Mouse (Mus musculus) layer of hippocampus, adult 2 months (tissue): ENCODE measurements around the gene Thada. TPM values are rescaled to one million over a fixed set of nuclear protein-coding genes. Genes with fewer than 3 reads are reported as not detected.
"Not testable (repeated sequence)": the region's sequence is repeated elsewhere in the genome, so short reads cannot be mapped to it uniquely, and the experiment has no call there.

Experiments
- DNase-seq, 2 experiments: peaks; one replicate each; pipeline ENCODE4 v3.0.0; 2022; ENCODE audit warnings: low spot score in 2 of 2
- H3K27ac ChIP-seq: fragments of 200-600 bp; 2 replicates; pipeline ENCODE4 v1.8.1; 2022
- H3K4me3 ChIP-seq: fragments of 200-600 bp; 2 replicates; pipeline ENCODE4 v1.8.1; 2022; ENCODE audit warnings: mild to moderate bottlenecking
- CTCF ChIP-seq: fragments of 200-600 bp; conservative IDR thresholded peaks from 2 replicates; pipeline ENCODE4 v1.8.1; 2022; ENCODE audit warnings: antibody characterized with exemption, mild to moderate bottlenecking, moderate library complexity
- total RNA-seq, 2 experiments: library from RNA; stranded (reverse); gene quantifications; 2 replicates each; pipeline ENCODE4 v1.2.3; 2021

Gene Thada
- total RNA-seq, 2 experiments from 2014 or later = 14.8 to 17.3 TPM

GRCm38 (mm10) chr17:84238174-84238573, 227.8 kb downstream of the Thada start:
- Histone ChIP-seq H3K4me3 (no peak overlapping the region), H3K27ac (no peak overlapping the region)
- DNase-seq = no peak
- no peak for TF ChIP-seq CTCF

- no peak overlapping the region for H3K4me3 ChIP-seq
- H3K27ac ChIP-seq = peak overlapping the region; percentile 62
- TF ChIP-seq CTCF = no peak
- DNase-seq = no peak
These were observed 229.0 kb downstream of the Thada start for GRCm38 (mm10) chr17:84236781-84237557.

DNA sequence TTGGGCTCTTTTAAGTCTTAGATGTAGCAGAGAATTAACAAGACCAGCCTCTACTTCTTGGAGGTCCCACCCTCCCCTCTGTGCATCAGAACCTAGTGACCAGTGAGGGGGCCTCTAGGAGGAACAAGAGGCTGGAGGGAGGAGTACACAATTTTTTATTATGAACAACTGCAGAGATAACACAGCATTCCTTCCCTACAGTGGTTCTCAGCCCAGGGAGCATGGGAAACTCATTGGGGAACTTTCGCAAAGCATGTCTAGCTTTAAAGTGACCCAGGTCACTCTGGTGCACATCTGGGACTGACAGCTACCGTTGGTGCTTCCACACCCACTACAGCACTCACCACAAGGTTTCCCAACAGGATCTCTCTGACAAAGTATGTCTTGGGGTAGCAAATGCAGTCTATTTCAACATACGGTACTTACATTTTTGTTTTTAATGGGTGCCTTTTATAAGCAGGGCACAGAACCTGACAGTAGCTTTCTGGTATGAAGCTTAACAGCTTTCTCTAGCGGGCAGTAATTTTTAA, 230.5 kb downstream of the Thada start:
- DNase-seq = no peak
- no peak for TF ChIP-seq CTCF
- H3K4me3 ChIP-seq = no peak overlapping the region
- no peak overlapping the region for H3K27ac ChIP-seq

GRCm38 (mm10) chr17:84234785-84235184, 231.2 kb downstream of the Thada start:
- not testable (repeated sequence) for H3K4me3 ChIP-seq, DNase-seq, H3K27ac ChIP-seq

- no peak for DNase-seq
- H3K27ac ChIP-seq = no peak overlapping the region
- H3K4me3 ChIP-seq = no peak overlapping the region
- no peak for TF ChIP-seq CTCF
These were observed 232.2 kb downstream of the Thada start for GRCm38 (mm10) chr17:84233758-84234157.

GRCm38 (mm10) chr17:84231361-84231760, 234.6 kb downstream of the Thada start:
- no peak overlapping the region for H3K4me3 ChIP-seq
- DNase-seq = no peak
- TF ChIP-seq CTCF = no peak
- no peak overlapping the region for H3K27ac ChIP-seq

DNA sequence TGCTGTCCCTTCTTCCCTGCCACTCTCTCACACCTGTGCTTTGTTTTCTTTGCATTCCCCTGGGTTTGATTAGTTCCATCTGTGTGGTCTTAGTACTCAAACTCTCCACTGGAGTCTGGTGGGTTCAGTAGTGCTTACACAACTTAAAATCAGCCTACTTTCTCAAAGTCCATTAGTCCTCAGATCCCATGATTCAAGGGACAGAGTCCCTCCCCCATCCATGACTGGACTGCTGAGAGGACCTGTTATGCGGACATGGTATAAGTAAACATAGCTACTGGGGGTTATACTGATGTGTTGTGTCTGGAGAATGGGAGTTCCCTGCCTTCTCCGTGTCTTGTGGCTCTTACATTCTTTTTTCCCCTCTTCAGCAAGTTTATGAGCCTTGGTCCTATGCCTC, 237.8 kb downstream of the Thada start:
- Histone ChIP-seq H3K27ac (no peak overlapping the region), H3K4me3 (no peak overlapping the region)
- TF ChIP-seq CTCF = no peak
- no peak for DNase-seq

- no peak overlapping the region for H3K27ac ChIP-seq
- no peak for DNase-seq
- no peak overlapping the region for H3K4me3 ChIP-seq
- TF ChIP-seq CTCF = no peak
These were observed 239.3 kb downstream of the Thada start for GRCm38 (mm10) chr17:84226681-84227080.

GRCm38 (mm10) chr17:84226231-84226630, 239.8 kb downstream of the Thada start:
- no peak for TF ChIP-seq CTCF
- H3K4me3 ChIP-seq = no peak overlapping the region
- no peak overlapping the region for H3K27ac ChIP-seq
- no peak for DNase-seq

DNA sequence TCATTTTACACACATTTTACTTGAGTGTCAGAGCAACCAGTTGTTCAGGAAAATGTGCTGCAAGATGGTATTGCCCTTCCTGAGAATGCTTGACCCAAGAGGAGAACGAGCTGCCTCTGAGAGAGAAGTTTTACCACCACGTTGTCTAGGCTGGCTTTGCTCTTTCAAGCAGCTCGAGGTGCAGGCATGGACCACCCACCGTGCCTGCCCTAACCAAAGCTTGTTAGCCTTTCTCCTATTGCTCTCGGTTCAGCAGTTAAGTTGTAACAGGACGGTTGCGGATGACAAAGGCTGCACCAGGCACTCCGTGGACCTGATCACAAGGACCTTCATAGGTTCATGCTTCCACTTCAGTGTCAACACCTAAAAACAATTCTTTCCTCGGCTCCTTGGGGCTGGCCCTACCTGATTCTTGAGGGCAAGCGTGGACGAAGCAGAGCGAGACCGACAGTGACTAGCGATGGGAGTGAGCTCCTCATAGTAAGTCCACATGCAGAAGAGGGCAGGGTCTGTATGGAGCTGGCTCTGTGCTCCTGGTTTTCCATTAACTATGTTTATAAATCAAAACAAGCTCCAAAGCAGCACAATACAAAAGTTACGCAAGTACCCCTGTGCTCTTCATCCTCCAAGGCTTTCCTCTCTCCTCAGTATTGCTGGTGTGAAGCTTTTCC, 241.7 kb downstream of the Thada start:
- no peak for TF ChIP-seq CTCF
- H3K4me3 ChIP-seq = no peak overlapping the region
- no peak for DNase-seq
- H3K27ac ChIP-seq = no peak overlapping the region

DNA sequence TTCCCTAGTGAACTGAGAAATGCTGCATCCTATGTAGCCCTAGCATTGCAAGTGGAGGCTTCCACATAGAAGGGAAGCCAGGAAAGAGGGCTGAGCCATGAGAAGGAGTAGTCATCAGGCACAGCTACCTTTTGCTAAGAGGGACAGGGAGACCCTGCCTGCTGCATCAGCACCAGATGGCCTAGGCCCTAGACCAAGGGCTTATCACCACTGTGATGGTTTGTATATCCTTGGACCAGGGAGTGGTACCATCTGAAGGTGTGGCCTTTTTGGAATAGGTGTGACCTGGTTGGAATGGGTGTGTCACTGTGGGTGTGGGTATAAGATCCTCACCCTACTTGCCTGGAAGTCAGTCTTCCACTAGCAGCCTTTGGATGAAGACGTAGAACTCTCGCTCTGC, 247.2 kb downstream of the Thada start:
- DNase-seq, H3K27ac ChIP-seq, H3K4me3 ChIP-seq: not testable (repeated sequence)

DNA sequence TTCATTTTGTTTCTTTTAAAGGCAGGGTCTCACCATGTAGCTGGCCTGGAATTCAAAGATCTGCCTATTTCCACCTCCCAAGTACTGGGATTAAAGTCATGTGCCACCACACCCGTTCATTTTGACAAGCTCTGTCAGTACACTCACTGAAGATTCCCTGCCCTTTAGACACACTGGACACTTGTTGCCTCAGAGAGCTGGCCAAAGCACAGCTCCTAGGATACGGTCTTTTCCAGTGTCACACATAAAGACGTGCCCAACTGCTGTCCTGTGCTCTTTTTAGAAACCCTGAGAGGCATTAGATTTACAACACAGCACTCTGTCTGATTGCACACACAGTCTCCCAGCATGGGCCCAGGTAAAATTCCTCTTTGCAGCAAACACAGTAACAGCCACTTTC, 248.3 kb downstream of the Thada start:
- H3K4me3 ChIP-seq = no peak overlapping the region
- TF ChIP-seq CTCF = no peak
- DNase-seq = no peak
- H3K27ac ChIP-seq = no peak overlapping the region

- no peak for DNase-seq
- no peak for TF ChIP-seq CTCF
- Histone ChIP-seq H3K4me3 (no peak overlapping the region), H3K27ac (peak overlapping the region; percentile 6; the same call in 1 of the 2 replicates)
These were observed 250.6 kb downstream of the Thada start for GRCm38 (mm10) chr17:84215264-84215960.

GRCm38 (mm10) chr17:84213464-84213863, 252.5 kb downstream of the Thada start:
- no peak for TF ChIP-seq CTCF
- H3K4me3 ChIP-seq = no peak overlapping the region
- no peak for DNase-seq
- no peak overlapping the region for H3K27ac ChIP-seq
